Mouse (Mus musculus): ENCODE measurements around the gene Gpr146. TPM values are rescaled to one million over a fixed set of nuclear protein-coding genes. Genes with fewer than 3 reads are reported as not detected.

The Gpr146 gene
- total RNA-seq, 2 experiments from 2014 or later: 13.5 to 14.0 TPM

DNA sequence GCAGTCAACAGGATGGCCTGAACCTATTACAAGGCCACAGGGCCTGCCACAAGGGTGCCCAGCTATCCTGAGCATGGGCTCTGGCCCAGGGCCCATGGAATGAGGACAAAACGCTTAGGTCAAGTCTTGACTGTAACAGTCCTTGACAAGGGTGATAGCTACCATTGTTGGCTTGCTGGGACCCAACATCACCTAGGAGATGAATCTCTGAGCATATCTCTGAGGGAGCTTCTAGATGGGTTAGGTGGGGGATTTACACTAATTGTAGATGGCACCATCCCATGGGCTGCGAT lies 64.2 kb downstream of the Gpr146 start:
- intact Hi-C loops (cut with DNase I): no loop called here
- no peak for DNase-seq (ENCODE audit: low spot score in 2 of 2)

DNA sequence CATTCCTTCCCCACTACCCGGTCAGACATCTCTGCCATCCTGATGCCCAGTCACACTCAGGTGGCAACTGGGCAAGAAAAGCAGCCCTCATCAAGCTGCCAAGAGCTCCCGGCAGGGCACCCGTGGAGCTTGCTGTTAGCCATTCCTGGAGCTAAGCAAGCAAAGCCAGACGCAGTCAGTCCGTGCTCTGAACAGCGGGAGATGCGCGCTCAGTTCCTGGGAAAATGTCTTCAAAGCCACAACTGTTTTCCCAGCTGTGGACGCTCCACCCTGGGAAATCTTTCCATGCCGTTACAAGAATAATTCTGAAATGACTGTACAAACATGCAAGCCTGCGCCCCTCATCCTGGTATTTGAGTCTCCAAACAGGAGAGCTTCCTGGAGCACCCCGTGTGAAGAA lies 64.9 kb downstream of the Gpr146 start:
- intact Hi-C loops (cut with DNase I): no loop called here
- no peak for DNase-seq (ENCODE audit: low spot score in 2 of 2)

DNA sequence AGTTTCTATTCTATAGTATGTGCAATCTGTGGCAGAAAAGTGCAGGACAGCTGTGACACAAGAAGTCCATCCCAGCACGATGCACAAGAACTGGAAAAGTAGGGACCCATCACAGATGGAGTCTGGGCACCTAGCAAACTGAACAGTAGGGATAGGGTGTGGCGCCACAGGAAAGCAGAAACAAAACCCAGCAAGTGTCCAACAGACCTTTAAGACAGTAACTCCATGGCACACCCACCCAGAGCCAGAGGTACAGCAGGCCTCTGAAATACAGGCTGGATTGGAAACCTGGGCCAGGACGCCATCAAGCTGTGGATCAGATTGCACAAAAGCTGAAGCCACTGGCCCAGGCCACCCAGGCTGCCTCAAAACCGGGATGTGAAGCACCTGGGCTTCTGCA lies 65.5 kb downstream of the Gpr146 start:
- intact Hi-C loops (cut with DNase I): no loop called here
- no peak for DNase-seq (ENCODE audit: low spot score in 2 of 2)

DNA sequence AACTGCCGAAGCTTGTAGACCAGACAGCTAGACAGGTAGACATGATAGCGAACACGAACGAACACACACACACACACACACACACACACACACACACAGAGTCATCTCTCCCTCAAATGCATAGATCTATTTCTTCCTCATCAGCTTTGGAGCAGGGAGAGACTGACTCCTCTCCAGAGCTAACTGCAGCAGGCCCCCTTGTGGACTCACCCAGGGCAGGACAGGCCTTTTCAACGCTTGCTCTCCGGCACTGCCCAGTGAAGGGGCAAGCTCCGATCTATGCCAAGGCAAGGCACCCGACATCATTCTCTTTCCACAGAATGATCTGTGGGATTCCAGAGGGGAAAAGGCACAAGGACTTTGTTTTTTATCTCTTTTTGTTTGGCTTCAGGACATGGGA lies 67.8 kb downstream of the Gpr146 start:
- intact Hi-C loops (cut with DNase I): no loop called here
- no peak for DNase-seq (ENCODE audit: low spot score in 2 of 2)

Small RNA genes lying within 50 kb of the gene (microRNA-seq; reads per million reads assigned to microRNA genes)
- gene Mir339: 295 reads per million, percentile 66 among the genes with 10 or more reads in this experiment

Other genes starting within 250 kb of the Gpr146 start
- 100 to 1,000 TPM; 738 to 861 TPM for gene Prkar1b, start 227.7 kb upstream of the Gpr146 start, total RNA-seq (2021)
- gene Dnaaf5, start 227.5 kb upstream of the Gpr146 start, total RNA-seq (2021): 1 to 10 TPM; 6.7 to 7.7 TPM
- gene Sun1, start 177.1 kb upstream of the Gpr146 start, total RNA-seq (2021): 100 to 1,000 TPM; 136 to 141 TPM
- gene Get4, start 125.4 kb upstream of the Gpr146 start, total RNA-seq (2021): 10 to 100 TPM; 51.5 to 52.9 TPM
- gene Adap1, start 52.1 kb upstream of the Gpr146 start, total RNA-seq (2021): 100 to 1,000 TPM; 260 to 316 TPM
- gene Cox19, start 26.3 kb upstream of the Gpr146 start, total RNA-seq (2021): 10 to 100 TPM; 65.7 to 74.4 TPM
- not detected for gene Cyp2w1, start 25.1 kb upstream of the Gpr146 start, total RNA-seq (2021)
- under 1 TPM in 1 of 2 experiments, not detected in 1; 0.27 TPM for gene C130050O18Rik, start 27.6 kb downstream of the Gpr146 start, total RNA-seq (2021)
- 1 to 10 TPM; 2.9 to 3.3 TPM for gene Gper1, start 45.5 kb downstream of the Gpr146 start, total RNA-seq (2021)
- 10 to 100 TPM; 15.3 to 17.0 TPM for gene 3110082I17Rik, start 82.8 kb downstream of the Gpr146 start, total RNA-seq (2021)
- 10 to 100 TPM; 63.6 to 67.6 TPM for gene Zfand2a, start 106.9 kb downstream of the Gpr146 start, total RNA-seq (2021)
- gene Uncx, start 165.8 kb downstream of the Gpr146 start, total RNA-seq (2021): under 1 TPM in 1 of 2 experiments, not detected in 1; 0.20 TPM

Data from left cerebral cortex, postnatal 36 days (tissue).